Mouse (Mus musculus) layer of hippocampus, adult 9-11 months (tissue): Measurements from ENCODE around the gene Srrd.

Source experiments
- DNase-seq: peaks from one replicate; pipeline ENCODE4 v3.0.0; 2022

Srrd gene

DNA sequence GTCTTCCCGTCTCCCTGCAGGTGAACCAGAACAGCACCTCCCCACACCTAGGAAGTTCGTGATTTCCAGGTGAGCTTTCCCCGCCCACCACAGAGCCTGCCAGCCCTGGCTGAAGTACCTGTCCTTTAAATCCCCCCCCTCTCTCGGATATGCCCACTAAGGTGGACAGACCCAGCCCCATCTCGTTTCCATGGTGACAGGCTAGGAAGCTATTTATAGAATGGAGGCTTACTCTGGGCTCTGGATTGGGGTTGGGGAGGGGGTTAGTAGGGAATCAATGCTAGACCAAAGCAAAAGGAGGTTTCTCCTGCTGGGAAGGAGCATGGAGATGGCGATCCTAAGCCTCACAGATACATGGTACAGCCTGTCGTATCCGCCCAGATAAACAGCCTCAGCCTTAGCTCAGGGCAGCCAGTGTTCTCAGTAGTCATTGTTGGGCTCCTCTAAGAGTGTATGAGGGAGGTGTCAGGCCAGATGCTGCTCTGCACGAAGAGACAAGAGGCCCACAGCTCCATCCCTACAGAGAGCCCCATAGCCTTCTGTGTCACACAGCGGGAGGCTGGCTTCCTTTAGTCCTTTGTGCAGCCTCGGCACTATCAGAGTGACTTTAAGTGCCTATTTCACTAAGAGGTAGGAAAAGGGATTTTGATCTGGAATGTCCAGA lies 29.5 kb downstream of the Srrd start:
- DNase-seq: no peak

DNA sequence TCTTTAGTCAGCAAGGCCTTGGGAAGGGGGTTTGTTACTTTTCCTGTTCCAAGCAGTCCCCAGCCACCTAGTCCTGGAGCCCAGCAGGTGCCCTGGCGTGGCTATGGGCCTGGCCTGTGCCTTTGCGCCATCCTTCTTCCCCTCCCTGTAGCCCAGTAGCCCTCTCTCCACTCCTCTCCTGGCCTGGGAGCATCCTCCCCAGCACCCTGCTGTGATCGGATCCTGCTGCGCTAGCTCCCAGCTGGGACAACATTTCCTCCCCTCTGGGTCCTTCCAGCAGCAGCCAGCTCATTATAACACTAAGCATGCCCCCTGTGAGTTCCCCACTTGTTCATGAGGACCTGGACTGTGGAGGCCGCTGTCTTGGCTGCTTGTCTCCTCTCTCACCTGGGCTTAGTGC lies 37.0 kb downstream of the Srrd start:
- no peak for DNase-seq

DNA sequence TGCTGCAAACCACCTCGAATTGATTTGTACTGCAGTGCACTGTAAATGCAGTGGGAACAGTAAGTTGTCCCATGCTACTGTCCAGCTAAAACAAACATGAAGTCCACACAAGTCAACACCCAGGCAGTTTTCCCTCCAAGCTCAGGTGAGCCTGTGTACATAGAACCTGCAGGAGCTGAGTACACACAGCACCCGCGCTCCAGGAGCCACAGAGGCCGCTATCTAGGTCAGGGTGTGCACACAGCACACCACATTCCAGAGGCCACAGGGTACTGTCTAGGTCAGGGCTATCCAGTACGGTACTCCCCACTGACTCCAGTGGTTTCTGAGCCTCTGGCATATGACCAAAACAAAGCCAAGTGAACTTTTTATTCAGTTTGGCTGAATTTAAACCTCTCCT lies 40.5 kb downstream of the Srrd start:
- no peak for DNase-seq

DNA sequence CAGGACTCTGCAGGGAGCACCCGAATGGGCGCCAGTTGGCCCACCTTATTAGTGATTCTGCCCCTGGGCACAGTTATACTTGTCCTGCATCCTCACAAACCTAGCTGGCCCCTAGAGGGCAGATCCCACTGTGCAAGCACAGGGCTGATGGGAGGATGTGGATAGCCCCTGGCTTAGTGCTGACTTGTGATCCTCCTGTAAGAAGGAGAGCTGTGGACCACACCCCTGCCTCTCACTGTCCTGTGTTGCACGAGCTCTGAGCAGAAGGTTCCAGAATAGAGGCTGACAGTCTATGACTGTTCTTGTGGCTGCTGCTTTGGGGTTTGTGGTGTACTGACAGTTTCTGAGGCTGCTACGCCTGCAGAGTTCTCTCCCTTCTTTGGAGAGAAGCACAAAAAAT lies 41.1 kb downstream of the Srrd start:
- DNase-seq: no peak

DNA sequence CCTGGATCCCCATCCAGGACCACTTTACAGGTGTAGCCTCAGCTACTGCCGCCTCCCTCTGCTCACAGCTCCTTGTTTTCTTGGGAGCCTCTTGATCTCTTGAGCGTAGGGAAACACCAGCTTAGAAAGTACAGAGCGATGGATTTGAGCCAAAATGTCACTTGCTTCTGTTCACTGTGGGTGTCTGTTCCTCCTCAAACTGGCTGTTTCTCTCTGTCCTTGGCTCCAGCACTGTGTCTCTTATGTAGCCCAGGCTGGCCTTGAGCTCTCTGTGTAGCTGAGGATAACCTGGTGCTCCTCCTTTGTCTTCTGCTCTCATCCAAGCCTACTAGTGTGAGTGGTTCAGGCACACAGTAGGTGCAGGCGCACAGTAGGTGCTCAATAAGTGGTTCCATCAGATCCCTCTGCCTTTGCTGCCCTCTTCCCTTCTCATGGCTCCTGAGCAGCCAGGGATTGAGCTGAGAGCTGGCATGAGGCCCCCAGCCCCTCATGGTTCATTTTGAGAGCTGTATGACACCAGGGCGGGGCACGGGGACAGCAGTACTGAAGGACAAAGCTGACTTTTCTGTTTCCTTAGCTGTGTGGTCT lies 42.0 kb downstream of the Srrd start:
- DNase-seq: peak; percentile 57

DNA sequence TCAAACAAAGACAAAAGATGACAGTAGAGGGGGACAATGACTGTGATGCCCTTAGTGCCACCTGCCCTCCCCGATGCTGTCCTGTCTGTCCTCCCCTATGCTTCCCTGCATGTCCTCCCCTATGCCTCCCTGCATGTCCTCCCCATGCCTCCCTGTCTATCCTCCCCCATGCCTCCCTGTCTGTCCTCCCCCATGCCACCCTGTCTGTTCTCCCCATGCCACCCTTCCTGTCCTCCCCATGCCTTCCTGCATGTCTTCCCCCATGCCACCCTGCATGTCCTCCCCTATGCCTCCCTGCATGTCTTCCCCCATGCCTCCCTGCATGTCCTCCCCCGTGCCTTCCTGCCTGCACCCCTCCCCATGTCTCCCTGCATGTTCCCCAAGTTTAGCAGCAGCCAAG lies 42.7 kb downstream of the Srrd start:
- no peak for DNase-seq

DNA sequence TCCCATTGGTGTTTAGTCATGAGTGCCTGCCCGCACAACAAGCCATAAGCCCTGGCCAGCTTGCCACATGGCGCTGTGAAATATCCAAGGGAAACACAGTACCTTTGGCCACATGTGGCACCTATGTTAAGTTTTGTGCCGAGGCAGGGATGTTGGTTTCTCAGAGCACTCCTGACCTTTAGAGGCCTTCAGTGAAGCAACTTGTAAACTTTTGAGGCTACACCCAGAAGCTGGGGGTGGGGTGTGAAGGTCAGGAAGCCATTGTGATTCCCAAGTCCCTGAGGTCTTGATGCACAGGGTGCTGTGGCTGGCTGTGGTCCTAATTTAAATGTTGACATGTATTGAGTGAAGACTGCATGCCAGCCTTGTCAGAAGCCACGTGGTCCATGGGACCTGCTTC lies 43.4 kb downstream of the Srrd start:
- DNase-seq: no peak

DNA sequence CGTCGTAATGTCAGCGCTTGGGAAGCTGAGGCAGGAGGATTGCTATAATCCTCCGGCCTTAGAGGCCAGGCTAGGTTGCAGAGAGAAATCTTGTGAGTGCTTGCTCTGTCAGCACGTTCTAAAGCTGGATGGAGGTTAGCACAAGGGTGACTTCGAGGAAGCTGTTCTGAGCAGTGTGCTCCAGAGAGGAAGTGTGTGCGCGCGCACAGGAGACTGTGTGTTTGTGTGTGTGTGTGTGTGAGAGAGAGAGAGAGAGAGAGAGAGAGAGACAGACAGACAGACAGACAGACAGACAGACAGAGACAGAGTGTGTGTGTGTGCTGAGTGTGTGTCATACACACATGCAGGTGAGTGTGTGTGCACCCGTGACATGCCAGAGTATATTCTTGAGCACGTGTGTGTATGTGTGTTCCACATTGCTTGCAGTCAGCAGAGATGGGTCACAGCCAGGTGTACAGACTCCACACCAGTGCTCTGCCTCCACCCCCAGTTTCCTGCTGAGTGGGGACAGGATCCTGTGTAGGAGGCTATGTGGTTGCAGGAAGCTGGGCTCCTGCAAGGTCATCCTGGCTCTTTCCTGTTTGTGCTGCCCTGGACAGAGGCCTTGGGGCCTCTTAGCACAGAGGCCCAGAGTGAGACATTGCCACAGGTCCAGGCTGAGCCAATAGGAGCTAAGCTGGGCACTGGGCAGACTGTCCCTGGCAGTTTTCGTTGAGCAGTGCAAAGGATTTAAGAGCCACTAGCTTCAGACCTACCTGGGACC lies 44.4 kb downstream of the Srrd start:
- DNase-seq: no peak

DNA sequence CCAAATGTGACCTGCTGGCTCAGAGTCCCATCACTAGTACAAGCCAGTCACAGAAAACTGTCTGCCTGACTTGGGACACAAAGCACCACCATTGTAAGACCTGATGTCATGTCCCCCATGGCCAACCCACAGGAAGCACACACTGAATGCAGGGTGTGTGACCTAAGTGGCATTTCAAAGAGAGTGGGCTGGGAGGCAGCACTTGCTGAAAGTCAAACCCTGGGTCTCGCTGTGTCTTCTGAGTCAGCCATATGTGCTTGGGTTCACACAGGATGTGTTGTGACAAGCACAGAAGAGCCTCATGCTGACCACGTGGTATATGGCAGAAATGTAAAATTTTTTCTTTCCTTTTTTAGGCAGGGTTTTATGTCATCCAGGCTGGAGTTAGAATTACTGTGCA lies 45.6 kb downstream of the Srrd start:
- DNase-seq: no peak

DNA sequence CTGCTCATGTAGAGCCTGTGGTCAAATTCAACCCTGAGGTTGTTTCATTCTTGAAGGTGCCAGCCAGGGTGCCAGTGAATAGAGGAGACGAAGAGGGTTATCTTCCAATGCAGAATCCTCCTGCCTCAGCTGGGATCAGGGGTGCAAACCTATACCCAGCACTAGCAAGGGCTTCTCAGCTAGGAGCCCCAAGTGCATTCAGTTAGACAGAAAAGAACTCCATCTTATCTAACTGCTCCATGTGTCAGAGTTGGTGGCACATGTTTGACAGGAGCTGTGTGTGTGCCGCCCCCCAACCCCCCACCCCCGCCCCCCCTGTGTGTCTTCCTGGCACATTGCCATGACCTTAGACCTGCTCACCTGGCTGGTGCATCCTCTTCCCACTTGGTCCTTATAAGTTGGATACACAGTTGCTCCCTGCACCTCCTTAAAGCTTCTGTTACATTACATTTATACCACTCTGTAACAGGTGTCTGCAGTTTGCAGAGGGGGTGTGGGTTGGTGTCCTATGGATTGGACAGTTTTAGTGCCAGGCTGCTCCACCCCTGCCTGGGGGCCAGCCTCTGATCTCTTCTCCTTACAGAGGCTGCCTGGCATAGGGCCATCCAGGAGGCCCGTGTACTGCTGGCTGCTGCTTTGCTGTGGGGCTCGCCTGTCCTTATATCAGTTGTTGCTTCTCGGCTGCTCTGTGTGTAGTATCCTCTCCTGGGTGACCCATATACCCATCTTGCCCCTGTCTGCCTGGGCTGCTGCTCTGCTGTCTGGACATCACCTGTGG lies 46.2 kb downstream of the Srrd start:
- no peak for DNase-seq

DNA sequence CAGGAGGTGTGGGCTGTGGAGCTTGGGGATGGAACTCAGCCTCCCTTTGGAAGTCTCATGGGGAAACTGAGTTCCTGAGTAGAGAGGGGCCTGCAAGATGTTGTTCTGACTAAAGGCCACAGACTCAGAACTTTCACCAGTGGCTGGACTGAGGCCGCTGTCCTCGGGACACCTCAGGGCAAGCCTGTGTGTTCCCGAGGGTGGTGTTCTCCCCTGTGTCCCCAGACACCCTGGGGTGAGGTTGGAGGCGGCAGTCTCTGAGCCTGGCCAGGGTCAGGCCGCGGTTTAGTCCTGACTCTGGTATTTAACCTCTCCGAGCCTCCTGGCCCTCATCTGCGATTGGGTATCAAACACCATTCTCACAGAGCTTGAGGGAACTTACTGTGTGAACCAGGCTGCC lies 47.3 kb downstream of the Srrd start:
- DNase-seq: no peak

DNA sequence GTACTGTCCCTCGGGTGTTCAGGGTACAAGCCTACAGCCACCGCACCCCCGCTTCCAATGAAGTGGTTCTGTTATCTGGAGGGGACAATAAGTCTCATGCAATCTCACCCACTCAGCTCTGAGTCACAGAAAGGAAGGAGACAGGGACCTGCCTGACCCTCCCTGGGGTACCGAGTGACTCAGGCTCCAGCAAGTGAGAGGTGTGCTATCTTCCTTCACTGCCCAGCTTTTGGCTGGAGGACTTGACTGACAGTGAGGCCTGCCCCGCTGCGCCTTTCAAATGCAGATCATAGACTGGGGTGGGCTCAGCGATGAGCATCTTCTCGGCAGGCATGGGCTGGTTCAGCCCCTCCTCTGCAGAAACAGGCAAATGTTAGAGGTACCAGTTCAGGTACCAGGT lies 47.7 kb downstream of the Srrd start:
- no peak for DNase-seq

DNA sequence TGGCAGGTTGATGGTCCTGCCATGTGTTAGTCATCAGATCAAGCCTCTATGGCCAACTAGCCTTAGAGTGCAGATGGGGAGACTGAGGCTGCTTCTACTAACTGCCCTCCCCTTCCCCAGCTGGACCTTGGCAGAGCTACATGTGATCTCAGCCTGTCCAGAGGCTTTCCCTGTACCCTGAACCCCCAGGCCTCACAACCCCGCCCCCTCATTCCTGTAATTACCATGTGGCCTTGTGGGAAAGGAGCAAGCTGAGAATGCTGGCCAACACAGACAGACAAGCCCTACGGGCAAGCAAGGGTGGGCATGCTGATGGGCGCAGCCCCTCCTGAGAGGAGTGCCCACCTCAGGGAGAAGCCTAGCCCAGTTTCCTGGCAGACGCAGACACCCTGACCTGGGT lies 48.1 kb downstream of the Srrd start:
- no peak for DNase-seq

DNA sequence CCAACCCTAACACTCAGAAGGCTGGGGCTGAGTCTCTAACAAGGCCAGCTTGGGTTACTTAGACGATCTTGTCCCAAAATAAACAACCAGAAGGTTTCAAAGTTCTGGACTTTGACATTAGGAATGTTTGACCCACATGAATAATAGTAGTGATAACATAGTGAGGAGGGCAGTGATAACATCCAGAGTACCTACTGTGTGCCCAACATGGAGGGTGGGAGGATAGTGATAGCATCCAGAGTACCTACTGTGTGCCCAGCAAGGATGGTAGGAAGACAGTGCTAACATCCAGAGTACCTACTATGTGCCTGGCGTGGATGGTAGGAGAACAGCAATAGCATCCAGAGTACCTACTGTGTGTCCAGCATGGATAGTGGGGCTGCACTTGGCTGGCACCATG lies 49.0 kb downstream of the Srrd start:
- DNase-seq: no peak

DNA sequence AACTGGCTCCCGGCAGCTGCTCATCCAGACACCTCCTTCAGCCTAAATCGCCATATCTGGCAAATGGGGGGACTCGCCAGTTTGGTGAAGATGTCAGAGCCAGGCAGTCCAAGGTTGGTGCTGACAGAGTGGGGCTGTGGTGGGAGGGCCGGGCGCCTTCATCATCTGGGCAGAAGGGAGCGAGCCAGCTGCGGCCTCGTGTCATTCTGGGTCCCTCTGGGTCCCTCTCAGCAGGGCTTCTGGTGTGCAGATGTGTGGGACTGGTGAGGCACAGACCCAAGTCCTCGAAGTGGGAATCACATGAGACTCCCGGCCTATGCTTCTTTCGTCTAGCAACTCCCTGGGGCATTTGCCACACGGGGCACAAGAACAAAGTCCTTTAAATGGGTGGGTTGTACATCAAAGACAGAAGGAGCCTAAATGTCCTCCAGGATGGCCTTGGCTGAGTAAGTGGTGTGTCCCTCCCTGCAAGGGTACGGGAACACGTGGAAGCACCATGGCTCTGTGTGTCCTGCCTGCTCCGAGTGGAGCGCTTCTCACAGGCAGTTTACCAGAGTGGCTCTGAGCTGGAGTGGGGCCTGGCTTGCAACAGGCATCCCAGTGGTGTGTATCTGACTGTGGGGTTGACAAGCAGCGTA lies 50.4 kb downstream of the Srrd start:
- no peak for DNase-seq

DNA sequence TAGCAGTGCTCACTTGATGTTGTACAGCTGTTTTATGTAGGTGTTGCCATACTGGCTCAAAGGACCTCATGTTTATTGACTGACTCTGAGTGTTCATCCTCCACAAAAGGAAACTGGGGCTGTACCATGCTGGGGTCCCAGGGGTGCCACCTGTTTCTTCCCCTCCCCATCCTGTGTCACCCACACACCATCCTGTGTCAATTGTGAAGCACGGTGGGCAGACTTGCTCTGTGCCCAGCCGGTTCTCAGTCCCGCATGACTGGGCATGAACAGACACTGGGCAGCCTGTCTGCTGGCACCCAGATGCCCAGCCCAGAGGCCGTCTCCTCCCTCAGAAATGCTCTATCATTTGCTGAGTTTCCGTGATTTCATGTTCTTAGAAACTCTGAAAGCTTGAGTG lies 51.0 kb downstream of the Srrd start:
- DNase-seq: no peak

DNA sequence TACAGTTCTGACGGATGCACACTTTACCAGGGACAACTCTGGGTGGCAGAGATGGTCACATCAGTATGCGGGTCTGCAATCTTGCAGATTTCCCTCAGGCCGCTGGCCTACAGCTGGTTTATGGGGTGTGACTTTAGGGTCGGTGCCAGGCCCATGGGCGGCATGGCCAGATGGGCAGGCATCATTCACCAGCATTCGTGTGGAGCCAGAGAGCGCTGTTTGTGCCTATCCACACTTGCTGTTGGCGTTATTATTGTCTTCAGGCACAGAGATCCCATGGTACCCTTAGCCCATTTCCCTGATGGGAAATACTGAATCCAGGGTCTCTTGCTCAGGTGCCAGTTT lies 52.3 kb downstream of the Srrd start:
- DNase-seq: no peak

DNA sequence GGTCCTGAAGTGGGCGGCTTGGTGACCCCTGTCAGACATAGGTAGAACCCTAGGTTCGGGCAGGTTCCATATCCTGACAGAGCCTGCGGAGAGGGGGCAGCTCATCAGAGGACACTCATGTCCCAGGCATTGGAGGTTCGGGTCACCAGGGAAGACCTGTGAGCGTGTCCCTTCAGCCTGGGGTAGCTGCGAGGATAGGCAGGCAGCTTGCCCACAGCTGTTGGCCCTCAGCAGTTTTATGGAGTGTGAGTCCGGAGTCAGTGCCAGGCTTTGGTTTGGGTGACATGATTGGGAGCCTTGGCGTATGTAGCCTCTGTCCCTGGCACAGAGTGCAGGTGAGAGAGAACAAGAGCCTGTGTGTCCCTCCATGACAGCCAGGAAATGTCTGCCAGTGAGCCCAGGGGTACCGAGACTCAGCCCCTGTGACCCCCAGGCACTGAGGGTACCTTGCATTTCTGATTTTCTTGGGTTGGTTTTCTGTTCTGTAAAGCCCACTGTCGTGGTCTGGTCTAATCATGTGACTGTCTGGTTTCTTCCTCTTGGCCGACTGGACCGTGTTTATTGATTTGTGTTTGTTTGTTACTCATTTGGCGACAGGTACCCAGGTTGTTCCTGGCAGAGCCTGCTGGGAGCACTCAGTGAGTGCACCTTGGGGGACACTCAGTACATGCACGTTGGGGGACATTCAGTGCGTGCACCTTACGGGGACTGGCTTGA lies 52.9 kb downstream of the Srrd start:
- no peak for DNase-seq

DNA sequence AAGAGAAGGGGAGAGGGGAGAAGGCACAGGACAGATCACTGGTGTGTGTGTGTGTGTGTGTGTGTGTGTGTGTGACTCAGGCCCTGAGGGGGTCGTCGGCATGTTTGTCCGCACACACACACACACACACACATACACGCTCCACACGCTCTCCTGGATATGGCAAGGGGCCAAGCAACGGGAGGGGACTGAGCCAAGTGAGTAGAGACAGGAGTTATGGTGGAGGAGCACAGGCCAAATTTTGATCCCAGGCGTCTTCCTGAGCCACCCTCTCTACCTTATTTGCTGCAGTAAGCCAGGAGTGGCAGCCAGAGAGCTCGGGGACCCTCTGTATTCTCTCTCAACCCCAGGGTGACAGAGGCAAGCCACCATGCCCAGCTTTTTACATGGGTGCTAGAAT lies 53.6 kb downstream of the Srrd start:
- DNase-seq: no peak

DNA sequence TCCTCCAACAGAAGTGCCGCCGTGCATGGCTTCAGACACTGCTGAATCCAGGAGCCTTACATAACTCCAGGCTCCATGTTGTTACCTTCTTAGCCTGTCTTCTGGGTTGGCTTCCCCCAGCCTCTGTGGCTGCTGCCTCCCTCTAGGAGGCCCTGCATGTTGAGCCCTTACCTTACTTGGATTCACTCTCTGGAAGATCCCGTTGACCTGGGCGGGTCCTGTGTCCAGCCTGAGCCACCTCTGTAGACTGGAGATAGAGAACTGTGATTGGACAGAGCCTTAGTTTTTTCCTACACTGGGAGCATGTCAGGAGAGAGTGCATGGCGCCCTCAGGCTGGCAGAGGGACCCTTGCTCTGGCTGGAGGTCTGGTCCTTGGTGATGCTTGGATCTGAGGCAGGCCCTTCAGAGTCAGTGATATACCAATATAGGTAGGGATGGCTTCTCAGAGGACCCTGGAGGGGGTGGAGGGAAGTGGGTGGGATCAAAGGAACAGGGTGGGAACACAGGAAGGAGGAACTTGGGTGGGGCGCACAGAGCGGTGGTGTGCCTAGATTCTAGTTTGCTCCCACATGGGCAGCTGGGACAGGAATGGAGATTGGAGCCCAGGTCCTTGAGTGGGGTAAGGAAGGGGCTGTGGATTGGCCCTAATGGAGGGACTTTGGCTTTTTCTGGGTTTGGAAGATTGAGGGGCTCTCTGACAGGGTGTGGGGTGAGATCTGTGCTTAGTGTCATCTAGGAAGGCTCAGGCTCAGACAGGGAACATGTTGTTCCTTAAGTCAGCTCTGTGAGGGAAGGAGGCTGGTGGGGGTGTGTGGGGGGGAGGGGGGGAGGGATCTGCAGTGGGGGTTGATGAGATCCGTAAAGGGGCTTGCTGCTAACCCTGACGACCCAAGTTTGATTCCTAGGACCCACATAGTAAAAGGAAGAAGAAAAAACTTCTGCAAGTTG lies 54.4 kb downstream of the Srrd start:
- no peak for DNase-seq

DNA sequence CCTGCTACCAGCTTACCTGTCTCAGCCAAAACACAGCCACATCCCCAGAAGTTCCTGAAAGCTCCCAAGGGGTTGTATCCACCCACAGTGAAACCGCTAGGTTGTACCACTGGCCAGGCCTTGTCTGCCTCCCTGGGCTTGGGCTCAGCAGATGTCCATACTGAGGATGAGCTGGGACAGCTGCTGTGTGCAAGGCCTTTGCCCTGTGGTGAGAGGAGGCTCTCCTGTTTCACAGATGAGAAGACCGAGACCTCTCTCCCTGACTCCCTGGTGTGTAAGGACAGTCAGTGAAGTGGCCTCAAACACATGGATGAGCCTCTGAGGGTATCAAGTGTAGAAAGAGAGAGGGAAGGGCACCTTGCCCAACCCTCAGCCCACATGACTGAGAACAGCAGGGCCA lies 55.2 kb downstream of the Srrd start:
- DNase-seq: no peak
